Mouse (Mus musculus): ENCODE results near the gene Sall1. TPM values are rescaled to one million over a fixed set of nuclear protein-coding genes. Genes with fewer than 3 reads are reported as not detected.

Gene Sall1
- polyA plus RNA-seq, 1 experiment = 0.74 TPM

- H3K27ac ChIP-seq (ENCODE audit: insufficient read depth, low read length) = no peak overlapping the region
- H3K4me1 ChIP-seq (ENCODE audit: control insufficient read depth, insufficient read depth, low read length) = no peaks in the 10 kb centered on the region
- TF ChIP-seq CTCF (IDR thresholded peaks at IDR 0.05; ENCODE audit: borderline replicate concordance, insufficient read depth, low read length) (no peak), POLR2A (IDR thresholded peaks at IDR 0.05; ENCODE audit: low read depth, low read length) (no peak)
- no peak overlapping the region for H3K4me3 ChIP-seq (ENCODE audit: insufficient read depth, low read length)
These were observed 39.9 kb downstream of the Sall1 start for GRCm38 (mm10) chr8:89004041-89004440.

DNA sequence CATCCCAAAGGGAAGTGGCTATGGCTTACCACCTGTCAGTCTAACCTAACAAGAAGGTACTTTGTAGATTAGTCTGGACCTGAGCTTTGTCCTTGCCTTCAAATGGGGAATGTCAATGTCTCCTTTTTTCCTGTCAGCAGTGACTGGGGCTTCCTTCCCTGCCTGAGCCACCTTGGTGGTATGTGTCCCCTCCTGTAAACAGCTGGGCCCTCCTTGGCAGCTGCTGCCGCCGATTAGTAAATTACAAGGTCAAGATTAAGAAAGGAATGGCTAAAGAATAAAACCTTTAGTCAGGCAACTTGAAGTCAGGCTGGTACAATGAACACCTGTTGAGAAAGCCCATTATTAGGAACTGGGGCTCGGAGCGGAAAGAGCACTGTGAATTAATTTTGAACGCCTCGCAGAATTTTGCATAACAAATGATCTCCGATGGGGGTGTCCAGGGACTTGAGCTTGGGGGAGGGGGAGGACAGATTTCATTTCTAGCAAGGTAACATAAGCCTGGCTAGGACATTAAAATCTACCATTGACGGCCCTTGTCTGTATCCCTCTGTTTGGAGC is 40.5 kb downstream of the Sall1 start:
- H3K27ac ChIP-seq (ENCODE audit: insufficient read depth, low read length) = no peak overlapping the region
- H3K4me1 ChIP-seq (ENCODE audit: control insufficient read depth, insufficient read depth, low read length) = no peaks in the 10 kb centered on the region
- TF ChIP-seq POLR2A (IDR thresholded peaks at IDR 0.05; ENCODE audit: low read depth, low read length) = no peak
- no peak for TF ChIP-seq CTCF (IDR thresholded peaks at IDR 0.05; ENCODE audit: borderline replicate concordance, insufficient read depth, low read length)
- no peak overlapping the region for H3K4me3 ChIP-seq (ENCODE audit: insufficient read depth, low read length)

DNA sequence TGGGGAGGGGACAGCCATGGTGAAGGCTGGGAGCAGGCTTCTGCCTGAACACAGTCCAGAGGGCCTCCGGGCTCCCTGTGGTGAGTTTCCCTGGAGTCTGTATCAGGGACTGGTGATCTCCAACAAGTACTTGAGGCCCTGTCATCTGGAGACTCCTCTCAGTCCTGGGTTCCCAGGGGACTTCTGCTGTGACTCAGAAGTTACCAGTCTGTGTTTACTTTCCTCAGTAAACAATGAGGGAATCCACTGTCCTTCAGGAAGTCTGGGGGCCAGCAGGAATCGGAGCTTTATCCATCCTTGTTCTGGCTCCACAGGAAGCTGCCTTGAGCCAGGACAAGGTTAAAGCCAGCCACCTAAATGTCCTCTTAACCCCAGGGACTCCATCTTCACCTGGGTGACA is 41.8 kb downstream of the Sall1 start:
- Histone ChIP-seq H3K4me3 (ENCODE audit: insufficient read depth, low read length) (no peak overlapping the region), H3K27ac (ENCODE audit: insufficient read depth, low read length) (no peak overlapping the region), H3K4me1 (ENCODE audit: control insufficient read depth, insufficient read depth, low read length) (no peaks in the 10 kb centered on the region)
- no peak for TF ChIP-seq POLR2A (IDR thresholded peaks at IDR 0.05; ENCODE audit: low read depth, low read length)
- TF ChIP-seq CTCF (IDR thresholded peaks at IDR 0.05; ENCODE audit: borderline replicate concordance, insufficient read depth, low read length) = no peak

GRCm38 (mm10) chr8:88997276-88997675 is 46.7 kb downstream of the Sall1 start:
- Histone ChIP-seq H3K4me3 (ENCODE audit: insufficient read depth, low read length) (no peak overlapping the region), H3K27ac (ENCODE audit: insufficient read depth, low read length) (no peak overlapping the region), H3K4me1 (ENCODE audit: control insufficient read depth, insufficient read depth, low read length) (no peaks in the 10 kb centered on the region)
- TF ChIP-seq POLR2A (IDR thresholded peaks at IDR 0.05; ENCODE audit: low read depth, low read length) = no peak
- TF ChIP-seq CTCF (IDR thresholded peaks at IDR 0.05; ENCODE audit: borderline replicate concordance, insufficient read depth, low read length) = no peak

- TF ChIP-seq POLR2A (IDR thresholded peaks at IDR 0.05; ENCODE audit: low read depth, low read length) (no peak), CTCF (IDR thresholded peaks at IDR 0.05; ENCODE audit: borderline replicate concordance, insufficient read depth, low read length) (no peak)
- Histone ChIP-seq H3K4me1 (ENCODE audit: control insufficient read depth, insufficient read depth, low read length) (no peaks in the 10 kb centered on the region), H3K27ac (ENCODE audit: insufficient read depth, low read length) (no peak overlapping the region), H3K4me3 (ENCODE audit: insufficient read depth, low read length) (no peak overlapping the region)
These were observed 52.0 kb downstream of the Sall1 start for GRCm38 (mm10) chr8:88991780-88992509.

GRCm38 (mm10) chr8:88991176-88991575 is 52.8 kb downstream of the Sall1 start:
- H3K4me1 ChIP-seq (ENCODE audit: control insufficient read depth, insufficient read depth, low read length) = no peaks in the 10 kb centered on the region
- H3K27ac ChIP-seq (ENCODE audit: insufficient read depth, low read length) = no peak overlapping the region
- no peak overlapping the region for H3K4me3 ChIP-seq (ENCODE audit: insufficient read depth, low read length)
- TF ChIP-seq POLR2A (IDR thresholded peaks at IDR 0.05; ENCODE audit: low read depth, low read length) = no peak
- TF ChIP-seq CTCF (IDR thresholded peaks at IDR 0.05; ENCODE audit: borderline replicate concordance, insufficient read depth, low read length) = no peak

DNA sequence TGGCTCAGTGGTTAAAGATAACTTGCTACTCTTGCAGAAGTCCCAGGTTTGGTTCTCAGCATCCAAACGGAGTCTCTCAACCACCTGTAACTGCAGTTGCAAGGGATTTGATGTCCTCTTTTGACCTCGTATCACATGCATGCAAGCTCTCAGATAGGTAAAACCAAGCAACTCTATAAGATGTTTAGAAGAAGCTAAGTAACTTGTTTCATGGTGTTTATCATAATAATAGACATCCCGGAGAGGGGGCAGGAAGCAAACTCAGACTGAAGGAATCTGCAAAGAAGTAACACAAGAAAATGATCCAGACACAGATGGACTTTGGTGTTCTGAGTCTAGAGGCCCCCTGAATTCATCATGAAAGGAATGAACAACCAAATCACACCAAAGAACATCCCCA is 55.0 kb downstream of the Sall1 start:
- TF ChIP-seq CTCF (IDR thresholded peaks at IDR 0.05; ENCODE audit: borderline replicate concordance, insufficient read depth, low read length) (no peak), POLR2A (IDR thresholded peaks at IDR 0.05; ENCODE audit: low read depth, low read length) (no peak)
- Histone ChIP-seq H3K4me3 (ENCODE audit: insufficient read depth, low read length) (no peak overlapping the region), H3K27ac (ENCODE audit: insufficient read depth, low read length) (no peak overlapping the region), H3K4me1 (ENCODE audit: control insufficient read depth, insufficient read depth, low read length) (no peaks in the 10 kb centered on the region)

DNA sequence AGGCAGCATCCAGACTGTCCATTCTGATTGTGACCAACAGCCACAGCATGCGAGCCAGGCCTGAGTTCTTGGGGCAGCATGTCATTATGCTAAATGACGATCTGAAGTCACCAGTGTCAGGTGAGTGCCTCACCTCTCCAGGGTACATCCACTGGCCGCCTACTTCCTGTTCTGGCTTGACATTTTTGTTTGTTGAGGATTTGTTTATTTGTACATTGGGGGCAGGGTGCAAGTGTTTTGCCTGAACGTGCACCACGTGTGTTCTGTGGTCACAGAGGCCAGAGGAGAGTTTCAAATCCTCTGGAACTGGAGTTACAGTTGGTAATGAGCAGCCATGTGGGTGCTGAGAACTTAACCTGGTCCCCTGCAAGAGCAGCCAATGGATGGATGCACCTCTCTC is 60.5 kb downstream of the Sall1 start:
- no peak overlapping the region for H3K4me3 ChIP-seq (ENCODE audit: insufficient read depth, low read length)
- H3K27ac ChIP-seq (ENCODE audit: insufficient read depth, low read length) = no peak overlapping the region
- no peaks in the 10 kb centered on the region for H3K4me1 ChIP-seq (ENCODE audit: control insufficient read depth, insufficient read depth, low read length)
- TF ChIP-seq CTCF (IDR thresholded peaks at IDR 0.05; ENCODE audit: borderline replicate concordance, insufficient read depth, low read length) = no peak
- no peak for TF ChIP-seq POLR2A (IDR thresholded peaks at IDR 0.05; ENCODE audit: low read depth, low read length)

Measured in embryonic fibroblast, embryonic 13.5 days (primary cell).